Mouse (Mus musculus): ENCODE results near the gene Hist1h3g. TPM values are rescaled to one million over a fixed set of nuclear protein-coding genes. Genes with fewer than 3 reads are reported as not detected.
"Not testable (repeated sequence)": the region's sequence is repeated elsewhere in the genome, so short reads cannot be mapped to it uniquely, and the experiment has no call there.

Gene Hist1h3g
- polyA plus RNA-seq, 1 experiment from 2014 or later = 7.7 TPM

GRCm38 (mm10) chr13:23555839-23556416 lies 20.7 kb downstream of the Hist1h3g start:
- Histone ChIP-seq H3K36me3 (replicated peaks) (no peaks in the 10 kb centered on the region), H3K4me3 (peak overlapping the region; percentile 69), H3K27ac (replicated peaks) (peak overlapping the region; percentile 96), H3K4me1 (peaks cover 25% of the 10 kb centered on the region), H3K27me3 (replicated peaks; ENCODE audit: low read depth, poor library complexity, severe bottlenecking) (no peaks in the 10 kb centered on the region), H3K9me3 (no peaks in the 10 kb centered on the region)
- DNase-seq (ENCODE audit: low spot score) = peak; percentile 79
- WGBS = under 1% methylated on average over 18 of the region's 18 CpGs

GRCm38 (mm10) chr13:23556906-23557305 lies 21.7 kb downstream of the Hist1h3g start:
- H3K4me3 ChIP-seq = peak overlapping the region; percentile 69
- DNase-seq (ENCODE audit: low spot score) = no peak

GRCm38 (mm10) chr13:23560699-23561098 lies 25.5 kb downstream of the Hist1h3g start:
- DNase-seq (ENCODE audit: low spot score); H3K9me3 ChIP-seq; H3K36me3 ChIP-seq (replicated peaks); H3K4me1 ChIP-seq; H3K27me3 ChIP-seq (replicated peaks; ENCODE audit: low read depth, poor library complexity, severe bottlenecking): not testable (repeated sequence)
- WGBS = 21% methylated on average over 2 of the region's 2 CpGs
- Histone ChIP-seq H3K4me3 (peak overlapping the region; percentile 33; the same call in 1 of the 2 replicates), H3K27ac (replicated peaks) (peak overlapping the region; percentile 71)

More at GRCm38 (mm10) chr13:23556906-23557305, 21.7 kb downstream of the Hist1h3g start:
- H3K27me3 ChIP-seq (replicated peaks; ENCODE audit: low read depth, poor library complexity, severe bottlenecking) = no peaks in the 10 kb centered on the region
- peak overlapping the region; percentile 96 for H3K27ac ChIP-seq (replicated peaks)
- H3K4me1 ChIP-seq = peaks cover 22% of the 10 kb centered on the region
- no peaks in the 10 kb centered on the region for H3K9me3 ChIP-seq
- whole genome bisulfite sequencing = 65% methylated on average over 3 of the region's 3 CpGs
- H3K36me3 ChIP-seq (replicated peaks) = no peaks in the 10 kb centered on the region

GRCm38 (mm10) chr13:23561531-23561882 lies 26.3 kb downstream of the Hist1h3g start:
- 0% methylated on average over 2 of the region's 5 CpGs for WGBS
- DNase-seq (ENCODE audit: low spot score); H3K4me1 ChIP-seq; H3K36me3 ChIP-seq (replicated peaks); H3K27me3 ChIP-seq (replicated peaks; ENCODE audit: low read depth, poor library complexity, severe bottlenecking); H3K9me3 ChIP-seq: not testable (repeated sequence)
- Histone ChIP-seq H3K4me3 (peak overlapping the region; percentile 55), H3K27ac (replicated peaks) (peak overlapping the region; percentile 98)

GRCm38 (mm10) chr13:23561883-23562659 lies 26.8 kb downstream of the Hist1h3g start, which contains the start of gene Hist1h3e:
Hist1h3e (minus strand) TSS chr13:23562369.
- not testable (repeated sequence) for H3K27me3 ChIP-seq (replicated peaks; ENCODE audit: low read depth, poor library complexity, severe bottlenecking); H3K36me3 ChIP-seq (replicated peaks); H3K9me3 ChIP-seq; H3K4me1 ChIP-seq
- WGBS = under 1% methylated on average over 67 of the region's 67 CpGs
- Histone ChIP-seq H3K4me3 (peak within 1 kb of the TSS; percentile 55), H3K27ac (replicated peaks) (peak within 1 kb of the TSS; percentile 98)
- DNase-seq (ENCODE audit: low spot score) = peak; percentile 94

GRCm38 (mm10) chr13:23562699-23563462 lies 27.7 kb downstream of the Hist1h3g start:
- DNase-seq (ENCODE audit: low spot score) = peak; percentile 42
- 4% methylated on average over 18 of the region's 18 CpGs for WGBS
- H3K4me3 ChIP-seq = peak overlapping the region; percentile 55
- no peaks in the 10 kb centered on the region for H3K9me3 ChIP-seq
- peak overlapping the region; percentile 98 for H3K27ac ChIP-seq (replicated peaks)
- H3K4me1 ChIP-seq = 0 out of 2 replicates have a peak, but pooled peaks cover 3% of the 10 kb centered on the region
- no peaks in the 10 kb centered on the region for H3K27me3 ChIP-seq (replicated peaks; ENCODE audit: low read depth, poor library complexity, severe bottlenecking)
- no peaks in the 10 kb centered on the region for H3K36me3 ChIP-seq (replicated peaks)

GRCm38 (mm10) chr13:23564482-23564881 lies 29.3 kb downstream of the Hist1h3g start:
- H3K9me3 ChIP-seq = no peaks in the 10 kb centered on the region
- H3K4me3 ChIP-seq = no peak overlapping the region
- no peak for DNase-seq (ENCODE audit: low spot score)
- no peaks in the 10 kb centered on the region for H3K36me3 ChIP-seq (replicated peaks)
- H3K4me1 ChIP-seq = 0 out of 2 replicates have a peak, but pooled peaks cover 3% of the 10 kb centered on the region
- no peaks in the 10 kb centered on the region for H3K27me3 ChIP-seq (replicated peaks; ENCODE audit: low read depth, poor library complexity, severe bottlenecking)
- peak overlapping the region; percentile 98 for H3K27ac ChIP-seq (replicated peaks)
- WGBS = 88% methylated on average over 2 of the region's 2 CpGs

GRCm38 (mm10) chr13:23570261-23571021 lies 35.2 kb downstream of the Hist1h3g start:
- peaks cover 13% of the 10 kb centered on the region for H3K4me1 ChIP-seq
- H3K27ac ChIP-seq (replicated peaks) = peak overlapping the region; percentile 98
- H3K36me3 ChIP-seq (replicated peaks); H3K9me3 ChIP-seq; H3K27me3 ChIP-seq (replicated peaks; ENCODE audit: low read depth, poor library complexity, severe bottlenecking): not testable (repeated sequence)
- H3K4me3 ChIP-seq = peak overlapping the region; percentile 61
- peak; percentile 26 for DNase-seq (ENCODE audit: low spot score)
- 1% methylated on average over 29 of the region's 41 CpGs for WGBS

GRCm38 (mm10) chr13:23571022-23571503 lies 35.8 kb downstream of the Hist1h3g start, which contains the start of the genes Hist1h2ae and Hist1h2bg:
Hist1h2ae (minus strand) TSS chr13:23571220.
Hist1h2bg (plus strand) TSS chr13:23571396.
- under 1% methylated on average over 18 of the region's 18 CpGs for WGBS
- peak; percentile 79 for DNase-seq (ENCODE audit: low spot score)
- H3K27ac ChIP-seq (replicated peaks) = peak within 1 kb of the TSS; percentile 98
- H3K27me3 ChIP-seq (replicated peaks; ENCODE audit: low read depth, poor library complexity, severe bottlenecking) = no peaks in the 10 kb centered on the region
- peak within 1 kb of the TSS; percentile 61 for H3K4me3 ChIP-seq
- no peaks in the 10 kb centered on the region for H3K36me3 ChIP-seq (replicated peaks)
- H3K9me3 ChIP-seq = no peaks in the 10 kb centered on the region
- peaks cover 13% of the 10 kb centered on the region for H3K4me1 ChIP-seq

GRCm38 (mm10) chr13:23571504-23572217 lies 36.4 kb downstream of the Hist1h3g start:
- H3K4me3 ChIP-seq = peak overlapping the region; percentile 61
- under 1% methylated on average over 20 of the region's 34 CpGs for WGBS
- H3K4me1 ChIP-seq = peaks cover 18% of the 10 kb centered on the region
- not testable (repeated sequence) for H3K9me3 ChIP-seq; H3K27me3 ChIP-seq (replicated peaks; ENCODE audit: low read depth, poor library complexity, severe bottlenecking); H3K36me3 ChIP-seq (replicated peaks)
- DNase-seq (ENCODE audit: low spot score) = peak; percentile 26
- peak overlapping the region; percentile 92 for H3K27ac ChIP-seq (replicated peaks)

- Histone ChIP-seq H3K4me1 (peaks cover 26% of the 10 kb centered on the region), H3K36me3 (replicated peaks) (no peaks in the 10 kb centered on the region), H3K9me3 (no peaks in the 10 kb centered on the region), H3K27ac (replicated peaks) (peak overlapping the region; percentile 92), H3K4me3 (peak overlapping the region; percentile 61), H3K27me3 (replicated peaks; ENCODE audit: low read depth, poor library complexity, severe bottlenecking) (no peaks in the 10 kb centered on the region)
- no peak for DNase-seq (ENCODE audit: low spot score)
- 47% methylated on average over 2 of the region's 2 CpGs for WGBS
These were observed 37.2 kb downstream of the Hist1h3g start for GRCm38 (mm10) chr13:23572218-23573033.
